Mouse (Mus musculus) heart, embryonic 16.5 days (tissue): Measurements from ENCODE around the gene Atg14. TPM values are rescaled to one million over a fixed set of nuclear protein-coding genes. Genes with fewer than 3 reads are reported as not detected.

ENCODE experiments used
- ATAC-seq: fragments of 200-750 bp; cut with Nextera tagmentation; replicated peaks from 2 replicates; pipeline ENCODE4 v1.8.0; 2017; ENCODE audit warnings: moderate number of reproducible peaks; ENCODE audit not compliant: insufficient read depth, low FRiP score; ENCODE audit errors: extremely low read depth
- H3K27ac ChIP-seq: fragments of 300-500 bp; sonication (generic); 2 replicates; pipeline ENCODE4 v1.5.1; 2014; ENCODE audit warnings: mild to moderate bottlenecking, low read length, control low read depth, moderate library complexity
- H3K27me3 ChIP-seq: fragments of 300-500 bp; sonication (generic); 2 replicates; pipeline ENCODE4 v1.6.1; 2014; ENCODE audit warnings: low read length, mixed read lengths; ENCODE audit not compliant: control insufficient read depth, insufficient read depth
- H3K36me3 ChIP-seq: fragments of 300-500 bp; sonication (generic); 2 replicates; pipeline ENCODE4 v1.6.1; 2014; ENCODE audit not compliant: control insufficient read depth, insufficient read depth
- H3K4me1 ChIP-seq: fragments of 300-500 bp; sonication (generic); 2 replicates; pipeline ENCODE4 v1.6.1; 2014; ENCODE audit warnings: low read length, mixed read lengths; ENCODE audit not compliant: control insufficient read depth, insufficient read depth
- H3K4me2 ChIP-seq: fragments of 300-500 bp; sonication (generic); 2 replicates; pipeline ENCODE4 v1.6.1; 2014; ENCODE audit warnings: low read depth, mild to moderate bottlenecking, control low read depth, low read length
- H3K4me3 ChIP-seq: fragments of 300-500 bp; sonication (generic); 2 replicates; pipeline ENCODE4 v1.5.1; 2014; ENCODE audit warnings: mild to moderate bottlenecking, control low read depth, low read length
- H3K9ac ChIP-seq: fragments of 300-500 bp; sonication (generic); 2 replicates; pipeline ENCODE4 v1.6.1; 2014; ENCODE audit warnings: low read length, control low read depth
- H3K9me3 ChIP-seq: fragments of 300-500 bp; sonication (generic); replicated peaks from 2 replicates; pipeline ENCODE4 v1.6.1; 2016; ENCODE audit warnings: low read length; ENCODE audit not compliant: control insufficient read depth
- WGBS: fragments of 180-500 bp; shearing (Covaris S2); extraction: QIAGEN DNeasy Blood & Tissue Kit; methylation state at CpG from one replicate; pipeline ENCODE4 v1.1.7; 2014; 5-methylcytosine and 5-hydroxymethylcytosine counted together
- polyA plus RNA-seq: library from polyadenylated mRNA; unstranded; fragments of >200 nt; fragmentation: Nextera tagmentation; extraction: Ambion mirVana; gene quantifications from 2 replicates; pipeline ENCODE4 v1.2.1, GENCODE M21; 2015

Atg14 gene
- polyA plus RNA-seq, 1 experiment from 2014 or later, result 10.6 TPM

GRCm38 (mm10) chr14:47508035-47508434 is 62.4 kb downstream of the Atg14 start:
- no peaks in the 10 kb centered on the region for H3K36me3 ChIP-seq
- H3K4me3 ChIP-seq, result no peak overlapping the region
- H3K9ac ChIP-seq, result no peak overlapping the region
- no peak overlapping the region for H3K4me2 ChIP-seq
- H3K4me1 ChIP-seq, result 0 out of 2 replicates have a peak, but pooled peaks cover 3% of the 10 kb centered on the region
- no peak overlapping the region for H3K27ac ChIP-seq
- no peaks in the 10 kb centered on the region for H3K9me3 ChIP-seq
- no peak for ATAC-seq
- no peaks in the 10 kb centered on the region for H3K27me3 ChIP-seq

GRCm38 (mm10) chr14:47506676-47507075 is 63.8 kb downstream of the Atg14 start:
- 93% methylated on average over 5 of the region's 5 CpGs for WGBS
- no peaks in the 10 kb centered on the region for H3K4me1 ChIP-seq
- no peaks in the 10 kb centered on the region for H3K27me3 ChIP-seq
- ATAC-seq, result no peak
- no peaks in the 10 kb centered on the region for H3K9me3 ChIP-seq
- no peaks in the 10 kb centered on the region for H3K36me3 ChIP-seq
- H3K27ac ChIP-seq, result no peak overlapping the region
- no peak overlapping the region for H3K9ac ChIP-seq
- H3K4me3 ChIP-seq, result no peak overlapping the region
- H3K4me2 ChIP-seq, result no peak overlapping the region

- Histone ChIP-seq H3K4me2 (no peak overlapping the region), H3K9me3 (no peaks in the 10 kb centered on the region), H3K4me3 (no peak overlapping the region), H3K9ac (no peak overlapping the region), H3K36me3 (no peaks in the 10 kb centered on the region), H3K27ac (no peak overlapping the region), H3K27me3 (no peaks in the 10 kb centered on the region), H3K4me1 (no peaks in the 10 kb centered on the region)
- WGBS, result 71% methylated on average over 3 of the region's 3 CpGs
- ATAC-seq, result no peak
Observed at GRCm38 (mm10) chr14:47504036-47504435, 66.4 kb downstream of the Atg14 start.

- H3K9ac ChIP-seq, result no peak overlapping the region
- no peaks in the 10 kb centered on the region for H3K36me3 ChIP-seq
- no peak overlapping the region for H3K27ac ChIP-seq
- no peaks in the 10 kb centered on the region for H3K9me3 ChIP-seq
- H3K4me1 ChIP-seq, result 0 out of 2 replicates have a peak, but pooled peaks cover 4% of the 10 kb centered on the region
- H3K4me3 ChIP-seq, result no peak overlapping the region
- no peak for ATAC-seq
- no peaks in the 10 kb centered on the region for H3K27me3 ChIP-seq
- WGBS, result 77% methylated on average over 5 of the region's 5 CpGs
- no peak overlapping the region for H3K4me2 ChIP-seq
Observed at GRCm38 (mm10) chr14:47498632-47499031, 71.8 kb downstream of the Atg14 start.

GRCm38 (mm10) chr14:47497166-47497565 is 73.3 kb downstream of the Atg14 start:
- no peak overlapping the region for H3K4me3 ChIP-seq
- H3K36me3 ChIP-seq, result no peaks in the 10 kb centered on the region
- WGBS, result 63% methylated on average over 3 of the region's 3 CpGs
- no peak overlapping the region for H3K9ac ChIP-seq
- ATAC-seq, result no peak
- no peaks in the 10 kb centered on the region for H3K9me3 ChIP-seq
- H3K27ac ChIP-seq, result no peak overlapping the region
- no peak overlapping the region for H3K4me2 ChIP-seq
- H3K4me1 ChIP-seq, result peaks cover 7% of the 10 kb centered on the region; the same call in 1 of the 2 replicates
- no peaks in the 10 kb centered on the region for H3K27me3 ChIP-seq

GRCm38 (mm10) chr14:47495951-47496350 is 74.5 kb downstream of the Atg14 start:
- Histone ChIP-seq H3K27ac (no peak overlapping the region), H3K36me3 (no peaks in the 10 kb centered on the region), H3K9ac (no peak overlapping the region), H3K9me3 (no peaks in the 10 kb centered on the region), H3K4me1 (peaks cover 7% of the 10 kb centered on the region; the same call in 1 of the 2 replicates), H3K4me3 (no peak overlapping the region), H3K4me2 (no peak overlapping the region), H3K27me3 (no peaks in the 10 kb centered on the region)
- 96% methylated on average over 3 of the region's 3 CpGs for WGBS
- ATAC-seq, result no peak

- 69% methylated on average over 2 of the region's 2 CpGs for WGBS
- Histone ChIP-seq H3K9ac (no peak overlapping the region), H3K27me3 (no peaks in the 10 kb centered on the region), H3K9me3 (no peaks in the 10 kb centered on the region), H3K36me3 (no peaks in the 10 kb centered on the region), H3K4me3 (no peak overlapping the region), H3K27ac (no peak overlapping the region), H3K4me2 (no peak overlapping the region), H3K4me1 (peaks cover 14% of the 10 kb centered on the region)
- no peak for ATAC-seq
Observed at GRCm38 (mm10) chr14:47493592-47494361, 76.7 kb downstream of the Atg14 start.

Other genes starting within 250 kb of the Atg14 start
- 15.4 and 18.8 TPM in 2 replicates for gene Lgals3, start 202.9 kb downstream of the Atg14 start, polyA plus RNA-seq
- gene Dlgap5, start 152.2 kb downstream of the Atg14 start, polyA plus RNA-seq, result 32.7 and 35.1 TPM in 2 replicates
- gene Fbxo34, start 120.2 kb downstream of the Atg14 start, polyA plus RNA-seq, result 16.7 and 20.0 TPM in 2 replicates
- 57.9 and 66.6 TPM in 2 replicates for gene Ktn1, start 77.8 kb upstream of the Atg14 start, polyA plus RNA-seq